Mouse (Mus musculus) cerebellum, adult 9-10 months (tissue): ENCODE data around the gene 1700067P10Rik.
A peak's percentile ranks its signal among the peaks of the same experiment; 100 is the strongest.

ENCODE experiments used
- DNase-seq: peaks from one replicate; pipeline ENCODE4 v3.0.0; 2022

1700067P10Rik gene

DNA sequence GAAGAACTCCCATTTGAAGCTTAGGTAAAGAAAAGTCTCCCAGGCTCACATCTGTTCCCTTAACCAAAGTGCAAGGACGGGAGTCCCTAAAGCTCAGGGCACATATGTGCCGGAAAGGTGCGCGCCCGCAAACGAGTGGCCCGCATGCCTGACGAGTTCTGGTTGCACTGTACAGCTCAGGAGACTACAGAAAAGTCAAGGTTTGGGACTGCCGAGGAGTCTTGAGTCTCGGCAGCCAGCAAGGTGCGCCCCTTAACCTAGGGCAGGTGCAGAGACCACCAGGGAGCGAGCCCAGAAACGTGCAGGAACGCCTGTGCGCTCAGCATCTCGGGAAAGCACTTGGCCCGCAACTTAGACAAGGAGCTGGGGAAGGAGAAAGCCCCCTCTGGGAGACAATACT is 7.2 kb downstream of the 1700067P10Rik start:
- no peak for DNase-seq

DNA sequence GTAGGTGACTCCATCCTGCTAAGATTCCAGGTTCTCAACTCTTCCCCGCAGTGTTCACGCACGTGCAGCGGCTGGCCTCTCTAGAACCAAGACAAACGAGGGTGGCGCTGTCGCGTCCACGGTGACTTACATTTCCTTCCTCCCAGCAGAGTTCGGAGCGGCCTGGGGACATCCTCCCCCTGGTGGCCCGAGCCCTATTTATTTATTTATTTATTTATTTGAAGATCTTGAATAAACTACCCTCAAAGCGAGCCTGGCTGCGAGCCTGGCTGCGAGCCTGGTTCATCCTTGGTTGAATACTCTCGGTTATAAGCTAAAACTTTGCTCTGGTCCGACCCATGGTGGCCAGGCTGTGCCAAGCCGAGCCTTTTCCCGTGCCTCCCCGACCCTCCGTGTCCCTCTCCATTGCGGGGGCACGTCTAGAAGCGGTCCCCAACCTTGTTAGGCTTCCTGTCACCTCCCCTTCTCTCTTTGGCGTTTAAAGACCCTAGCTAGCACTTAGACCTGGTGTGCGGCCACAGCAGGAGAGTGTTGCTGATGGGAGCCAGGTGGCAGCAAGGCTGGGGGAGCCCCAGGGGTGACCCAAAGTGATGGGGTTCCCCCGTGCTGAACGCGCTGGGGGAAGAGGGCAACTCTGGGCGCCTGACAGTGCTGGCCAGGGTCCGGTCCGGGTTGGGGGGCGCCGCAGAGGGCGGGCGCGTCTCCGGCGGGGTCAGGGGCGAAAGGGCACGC is 8.1 kb downstream of the 1700067P10Rik start:
- no peak for DNase-seq

GRCm38 (mm10) chr17:48097743-48098527 is 8.8 kb downstream of the 1700067P10Rik start:
- no peak for DNase-seq

GRCm38 (mm10) chr17:48098528-48098890 is 9.4 kb downstream of the 1700067P10Rik start:
- no peak for DNase-seq

GRCm38 (mm10) chr17:48099312-48099711 is 10.2 kb downstream of the 1700067P10Rik start:
- DNase-seq = no peak

- DNase-seq = peak; percentile 74
These were observed 11.6 kb downstream of the 1700067P10Rik start for GRCm38 (mm10) chr17:48100441-48101417.

DNA sequence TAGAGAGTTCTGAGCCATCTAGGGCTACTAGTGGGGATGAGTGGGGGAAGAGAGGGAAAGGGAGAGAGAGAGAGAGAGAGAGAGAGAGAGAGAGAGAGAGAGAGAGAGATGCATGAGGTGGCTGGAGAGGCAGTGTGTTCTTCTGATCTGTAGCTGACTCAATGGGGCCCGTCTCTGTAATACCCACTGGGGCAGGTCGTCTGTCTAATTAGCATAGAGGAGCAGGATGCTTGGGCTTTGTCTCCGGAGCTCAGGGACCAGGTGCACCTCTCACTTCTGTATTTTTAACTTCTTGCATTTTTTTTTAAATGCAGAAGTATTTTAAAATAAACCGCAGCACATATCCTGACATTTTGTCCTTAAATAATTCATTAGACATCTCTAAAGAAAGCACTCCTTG is 18.2 kb downstream of the 1700067P10Rik start:
- DNase-seq = no peak

- no peak for DNase-seq
These were observed 18.7 kb downstream of the 1700067P10Rik start for GRCm38 (mm10) chr17:48107862-48108261.

DNA sequence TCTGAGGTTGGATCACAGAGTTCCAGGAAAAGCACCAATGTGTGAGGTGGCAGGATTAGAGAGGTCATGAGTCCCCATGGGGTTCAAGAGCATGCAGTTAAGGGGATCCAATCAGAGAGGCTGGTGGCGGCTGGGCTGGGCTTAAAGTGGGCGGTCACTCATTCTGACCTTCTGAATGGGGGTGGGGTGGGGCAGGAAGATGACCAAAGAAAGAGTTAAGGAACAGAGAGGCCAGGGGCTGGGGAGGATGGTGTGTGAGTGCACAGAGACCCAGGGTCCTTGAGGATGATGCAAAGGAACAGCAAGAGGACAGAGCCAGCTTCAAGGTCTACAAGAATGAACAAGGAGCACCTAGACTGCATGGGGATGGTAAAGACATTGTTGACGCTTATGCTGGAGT is 19.4 kb downstream of the 1700067P10Rik start:
- no peak for DNase-seq

GRCm38 (mm10) chr17:48110547-48111287 is 21.6 kb downstream of the 1700067P10Rik start:
- no peak for DNase-seq

DNA sequence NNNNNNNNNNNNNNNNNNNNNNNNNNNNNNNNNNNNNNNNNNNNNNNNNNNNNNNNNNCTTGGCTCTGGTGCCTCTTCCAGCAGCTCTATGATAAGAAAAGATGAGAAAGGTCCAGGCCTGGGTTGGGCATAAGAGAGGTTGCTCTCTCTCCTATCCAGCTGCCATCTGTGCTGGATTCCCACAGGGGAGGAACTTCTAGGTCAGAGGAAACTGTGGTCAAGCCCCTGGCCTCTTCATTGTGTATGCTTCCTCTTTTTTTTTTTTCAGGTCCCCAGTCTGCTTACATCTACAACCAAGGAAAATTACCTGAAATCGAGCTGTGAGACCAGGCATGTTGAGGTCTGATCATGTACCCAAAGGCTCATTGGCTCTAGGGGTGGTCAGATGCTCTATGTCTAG is 29.5 kb downstream of the 1700067P10Rik start:
- DNase-seq = no peak

DNA sequence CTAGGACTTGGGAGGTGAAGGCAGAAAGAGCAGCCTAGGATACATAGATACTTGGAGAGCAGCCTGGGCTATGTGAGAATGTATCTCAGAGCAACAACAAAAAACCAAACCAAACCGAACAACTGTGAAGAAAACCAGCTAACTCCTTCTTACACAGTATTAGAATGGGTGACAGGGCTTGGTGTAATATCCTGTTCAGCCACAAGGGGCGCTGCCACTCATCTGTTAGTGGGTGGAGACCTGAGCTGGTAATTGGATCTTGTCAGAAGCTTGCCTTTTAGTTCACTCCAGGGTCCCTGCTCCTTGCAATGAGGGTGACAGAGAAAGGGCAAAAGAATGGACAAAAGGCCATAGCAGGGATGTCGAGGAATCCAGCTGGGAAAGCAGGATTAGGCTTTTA is 30.5 kb downstream of the 1700067P10Rik start:
- peak; percentile 48 for DNase-seq

DNA sequence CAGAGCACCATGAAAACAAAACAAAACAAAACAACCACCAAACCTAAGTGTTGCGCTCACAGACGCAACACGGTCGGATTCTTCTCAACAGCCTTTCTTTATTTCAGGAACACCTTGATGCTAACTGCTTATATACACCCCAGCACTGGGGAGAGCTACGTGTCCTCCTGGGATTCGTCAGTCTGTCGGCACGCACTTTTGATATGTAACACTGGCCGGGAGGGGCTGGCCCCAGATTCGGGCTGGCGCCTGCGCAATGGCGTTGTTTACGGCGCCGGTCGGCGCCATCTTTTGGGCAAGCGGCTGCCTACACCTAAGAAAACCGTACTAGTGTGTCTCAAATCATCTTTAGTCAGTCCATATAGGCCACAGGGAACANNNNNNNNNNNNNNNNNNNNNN is 31.3 kb downstream of the 1700067P10Rik start:
- no peak for DNase-seq

DNA sequence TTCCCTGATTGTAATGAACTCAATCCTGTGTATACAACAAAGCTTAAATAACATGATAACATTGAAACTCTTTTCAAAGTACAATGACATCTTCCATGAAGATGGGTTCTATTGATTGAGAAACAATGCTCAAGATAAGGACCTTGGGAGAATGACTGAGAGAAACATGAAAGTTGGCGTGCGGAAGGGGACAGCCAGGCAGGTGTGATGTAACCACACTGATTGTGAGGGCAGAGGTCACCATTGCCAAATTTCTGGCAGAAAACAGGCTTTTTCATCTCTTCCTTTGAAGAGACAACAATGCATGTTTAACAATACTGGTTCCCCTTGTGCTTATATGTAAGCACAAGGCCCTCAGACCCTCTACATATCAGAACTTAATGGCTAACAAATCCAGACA is 43.7 kb downstream of the 1700067P10Rik start:
- no peak for DNase-seq
